Mouse (Mus musculus) CD4-positive, CD25-positive, alpha-beta regulatory T cell, adult 9 weeks (primary cell): ENCODE results near the gene Ppp1r16b. TPM values are rescaled to one million over a fixed set of nuclear protein-coding genes. Genes with fewer than 3 reads are reported as not detected.

ENCODE experiments used
- polyA plus RNA-seq: library from polyadenylated mRNA; unstranded; fragments of 100-300 nt; shearing (Covaris generic); gene quantifications from one replicate; pipeline ENCODE4 v1.2.1, GENCODE M21; 2017

Gene Ppp1r16b
- 35.3 TPM for polyA plus RNA-seq

GRCm38 (mm10) chr2:158665098-158665497 lies at the start of gene Ppp1r16b:
Gene Ppp1r16b (plus strand): TSS chr2:158665398.

DNA sequence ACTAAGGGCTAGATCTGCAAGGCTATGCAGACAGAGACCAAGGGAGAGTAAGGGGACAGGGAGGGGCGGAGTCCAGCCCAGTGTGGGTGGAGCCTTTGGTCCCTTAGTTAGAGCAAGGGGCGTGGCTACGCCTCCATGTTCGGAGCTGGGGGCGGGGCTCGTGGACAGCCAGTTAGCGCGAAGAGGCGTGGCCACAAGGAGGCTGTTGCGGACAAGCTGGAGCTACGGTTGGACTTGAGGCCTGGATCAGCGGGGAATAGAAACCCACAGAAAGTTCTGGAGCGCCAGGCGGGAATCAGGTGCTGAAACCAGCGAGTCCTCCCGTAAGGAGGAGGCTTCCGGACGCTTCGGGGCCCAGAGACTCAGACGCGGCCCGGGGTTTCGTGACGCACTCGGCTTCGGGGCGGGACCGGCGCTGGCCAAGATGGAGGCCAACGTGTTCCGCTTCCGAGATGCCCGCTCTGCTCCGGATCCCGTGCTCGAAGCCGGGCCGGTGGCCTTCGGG lies 40.4 kb upstream of the Ppp1r16b start, which contains the start of gene Actr5:
Gene Actr5 (plus strand): TSS at position 171 of the 505 bp plus-strand sequence.

DNA sequence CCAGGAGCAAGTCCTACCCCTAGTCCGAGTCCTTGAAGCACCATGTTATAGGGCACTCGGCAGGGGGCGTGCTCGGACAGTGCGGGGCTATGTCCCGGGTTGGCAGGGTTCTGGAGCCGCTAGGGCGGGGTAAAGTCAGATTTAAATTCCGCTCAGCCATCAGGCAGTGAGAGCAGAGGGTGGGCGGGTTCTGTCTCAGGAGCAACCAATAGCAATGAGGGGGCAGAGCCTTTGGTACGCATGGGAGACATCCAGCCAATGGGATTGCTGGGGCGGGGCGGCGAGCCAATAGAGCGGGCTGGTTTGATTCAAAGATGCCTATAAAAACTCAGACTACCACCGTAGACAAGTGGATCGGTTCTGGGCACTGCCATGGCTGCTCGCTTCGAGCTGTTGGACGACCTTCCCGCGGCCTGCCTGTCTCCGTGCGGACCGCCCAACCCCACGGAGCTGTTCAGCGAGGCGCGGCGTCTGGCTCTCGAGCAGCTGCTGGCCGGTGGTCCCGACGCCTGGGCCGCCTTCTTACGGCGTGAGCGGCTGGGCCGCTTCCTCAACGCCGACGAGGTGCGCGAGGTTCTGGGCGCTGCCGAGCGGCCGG lies 102.6 kb downstream of the Ppp1r16b start, which contains the start of gene Fam83d:
Gene Fam83d (plus strand): TSS at position 352 of the 598 bp plus-strand sequence.

GRCm38 (mm10) chr2:158794494-158795004 lies 129.4 kb downstream of the Ppp1r16b start, which contains the start of gene Dhx35:
Gene Dhx35 (plus strand): TSS chr2:158794807.

Other genes with a start within 250 kb of the Ppp1r16b start
- gene Adig, start 162.8 kb upstream of the Ppp1r16b start, polyA plus RNA-seq, result not detected
- not detected for gene Arhgap40, start 152.6 kb upstream of the Ppp1r16b start, polyA plus RNA-seq
- not detected for gene Slc32a1, start 54.6 kb upstream of the Ppp1r16b start, polyA plus RNA-seq
- 1.6 TPM for gene Actr5, start 40.5 kb upstream of the Ppp1r16b start, polyA plus RNA-seq
- 0.16 TPM for gene Fam83d, start 102.7 kb downstream of the Ppp1r16b start, polyA plus RNA-seq
- 19.9 TPM for gene Dhx35, start 129.4 kb downstream of the Ppp1r16b start, polyA plus RNA-seq